Mouse (Mus musculus): ENCODE results near the gene Ank.

GRCm38 (mm10) chr15:27619683-27620082 is 153.2 kb downstream of the Ank start:
- no peak for TF ChIP-seq POLR2A (IDR thresholded peaks at IDR 0.05; ENCODE audit: borderline replicate concordance, extremely low read depth, insufficient read depth, insufficient read length, poor library complexity, severe bottlenecking)
- TF ChIP-seq CTCF (IDR thresholded peaks at IDR 0.05; ENCODE audit: borderline replicate concordance, extremely low read depth, insufficient read depth, insufficient read length), result no peak
